Mouse (Mus musculus): Measurements from ENCODE around the gene Mmd. TPM values are rescaled to one million over a fixed set of nuclear protein-coding genes. Genes with fewer than 3 reads are reported as not detected.

The Mmd gene
- polyA plus RNA-seq, 1 experiment = 29.4 TPM

- TF ChIP-seq CTCF (IDR thresholded peaks at IDR 0.05; ENCODE audit: insufficient read depth, low read length) = no peak
- no peak for TF ChIP-seq POLR2A (IDR thresholded peaks at IDR 0.05; ENCODE audit: borderline replicate concordance, extremely low read depth, low read depth, low read length)
- no peak for DNase-seq
- no peak overlapping the region for H3K4me3 ChIP-seq (replicated peaks; ENCODE audit: extremely low read depth, low read depth, low read length)
- peaks cover 11% of the 10 kb centered on the region for H3K4me1 ChIP-seq (ENCODE audit: control insufficient read depth, insufficient read depth, low read length)
- 81% methylated on average over 4 of the region's 4 CpGs for WGBS
These were observed 2.6 kb upstream of the Mmd start for GRCm38 (mm10) chr11:90246676-90247075.

- peaks cover 14% of the 10 kb centered on the region for H3K4me1 ChIP-seq (ENCODE audit: control insufficient read depth, insufficient read depth, low read length)
- 47% methylated on average over 4 of the region's 4 CpGs for WGBS
These were observed 1.5 kb upstream of the Mmd start for GRCm38 (mm10) chr11:90247793-90248192.

GRCm38 (mm10) chr11:90249701-90250141, 465 bp downstream of the Mmd start:
- WGBS = 1% methylated on average over 22 of the region's 22 CpGs
- H3K4me3 ChIP-seq (replicated peaks; ENCODE audit: extremely low read depth, low read depth, low read length) = peak overlapping the region; percentile 66
- no peak for DNase-seq
- TF ChIP-seq POLR2A (IDR thresholded peaks at IDR 0.05; ENCODE audit: borderline replicate concordance, extremely low read depth, low read depth, low read length) = no peak
- peaks cover 16% of the 10 kb centered on the region for H3K4me1 ChIP-seq (ENCODE audit: control insufficient read depth, insufficient read depth, low read length)

More at GRCm38 (mm10) chr11:90247793-90248192, 1.5 kb upstream of the Mmd start:
- no peak for DNase-seq
- TF ChIP-seq POLR2A (IDR thresholded peaks at IDR 0.05; ENCODE audit: borderline replicate concordance, extremely low read depth, low read depth, low read length) (no peak), CTCF (IDR thresholded peaks at IDR 0.05; ENCODE audit: insufficient read depth, low read length) (no peak)
- H3K4me3 ChIP-seq (replicated peaks; ENCODE audit: extremely low read depth, low read depth, low read length) = no peak overlapping the region

GRCm38 (mm10) chr11:90250189-90250588, 933 bp downstream of the Mmd start:
- Histone ChIP-seq H3K4me1 (ENCODE audit: control insufficient read depth, insufficient read depth, low read length) (peaks cover 16% of the 10 kb centered on the region), H3K4me3 (replicated peaks; ENCODE audit: extremely low read depth, low read depth, low read length) (peak overlapping the region; percentile 66)
- whole genome bisulfite sequencing = 3% methylated on average over 9 of the region's 9 CpGs
- peak; percentile 36 for DNase-seq
- no peak for TF ChIP-seq CTCF (IDR thresholded peaks at IDR 0.05; ENCODE audit: insufficient read depth, low read length)
- no peak for TF ChIP-seq POLR2A (IDR thresholded peaks at IDR 0.05; ENCODE audit: borderline replicate concordance, extremely low read depth, low read depth, low read length)

- peaks cover 16% of the 10 kb centered on the region for H3K4me1 ChIP-seq (ENCODE audit: control insufficient read depth, insufficient read depth, low read length)
- no peak for DNase-seq
- WGBS = 21% methylated on average over 7 of the region's 7 CpGs
- H3K4me3 ChIP-seq (replicated peaks; ENCODE audit: extremely low read depth, low read depth, low read length) = peak overlapping the region; percentile 7
- TF ChIP-seq CTCF (IDR thresholded peaks at IDR 0.05; ENCODE audit: insufficient read depth, low read length) = no peak
These were observed 1.5 kb downstream of the Mmd start for GRCm38 (mm10) chr11:90250730-90251129.

- H3K4me3 ChIP-seq (replicated peaks; ENCODE audit: extremely low read depth, low read depth, low read length) = no peak overlapping the region
These were observed 2.7 kb downstream of the Mmd start for GRCm38 (mm10) chr11:90251923-90252322.

GRCm38 (mm10) chr11:90252366-90252765, 3.1 kb downstream of the Mmd start:
- TF ChIP-seq CTCF (IDR thresholded peaks at IDR 0.05; ENCODE audit: insufficient read depth, low read length) (no peak), POLR2A (IDR thresholded peaks at IDR 0.05; ENCODE audit: borderline replicate concordance, extremely low read depth, low read depth, low read length) (no peak)
- no peak for DNase-seq
- Histone ChIP-seq H3K4me1 (ENCODE audit: control insufficient read depth, insufficient read depth, low read length) (peaks cover 16% of the 10 kb centered on the region), H3K4me3 (replicated peaks; ENCODE audit: extremely low read depth, low read depth, low read length) (no peak overlapping the region)
- 44% methylated on average over 8 of the region's 8 CpGs for WGBS

More at GRCm38 (mm10) chr11:90251923-90252322, 2.7 kb downstream of the Mmd start:
- TF ChIP-seq CTCF (IDR thresholded peaks at IDR 0.05; ENCODE audit: insufficient read depth, low read length) (no peak), POLR2A (IDR thresholded peaks at IDR 0.05; ENCODE audit: borderline replicate concordance, extremely low read depth, low read depth, low read length) (no peak)
- DNase-seq = no peak
- H3K4me1 ChIP-seq (ENCODE audit: control insufficient read depth, insufficient read depth, low read length) = peaks cover 16% of the 10 kb centered on the region
- 28% methylated on average over 2 of the region's 2 CpGs for WGBS

- no peak for DNase-seq
- TF ChIP-seq POLR2A (IDR thresholded peaks at IDR 0.05; ENCODE audit: borderline replicate concordance, extremely low read depth, low read depth, low read length) = no peak
- no peak for TF ChIP-seq CTCF (IDR thresholded peaks at IDR 0.05; ENCODE audit: insufficient read depth, low read length)
- Histone ChIP-seq H3K4me3 (replicated peaks; ENCODE audit: extremely low read depth, low read depth, low read length) (no peak overlapping the region), H3K4me1 (ENCODE audit: control insufficient read depth, insufficient read depth, low read length) (peaks cover 16% of the 10 kb centered on the region)
- 97% methylated on average over 3 of the region's 3 CpGs for WGBS
These were observed 5.3 kb downstream of the Mmd start for GRCm38 (mm10) chr11:90254536-90254935.

- Histone ChIP-seq H3K4me3 (replicated peaks; ENCODE audit: extremely low read depth, low read depth, low read length) (no peak overlapping the region), H3K4me1 (ENCODE audit: control insufficient read depth, insufficient read depth, low read length) (peaks cover 17% of the 10 kb centered on the region)
- TF ChIP-seq CTCF (IDR thresholded peaks at IDR 0.05; ENCODE audit: insufficient read depth, low read length) (no peak), POLR2A (IDR thresholded peaks at IDR 0.05; ENCODE audit: borderline replicate concordance, extremely low read depth, low read depth, low read length) (no peak)
- WGBS = 56% methylated on average over 6 of the region's 6 CpGs
- DNase-seq = no peak
These were observed 6.4 kb downstream of the Mmd start for GRCm38 (mm10) chr11:90255687-90256086.

- no peak overlapping the region for H3K4me3 ChIP-seq (replicated peaks; ENCODE audit: extremely low read depth, low read depth, low read length)
- H3K4me1 ChIP-seq (ENCODE audit: control insufficient read depth, insufficient read depth, low read length) = peaks cover 9% of the 10 kb centered on the region
- no peak for TF ChIP-seq POLR2A (IDR thresholded peaks at IDR 0.05; ENCODE audit: borderline replicate concordance, extremely low read depth, low read depth, low read length)
- TF ChIP-seq CTCF (IDR thresholded peaks at IDR 0.05; ENCODE audit: insufficient read depth, low read length) = no peak
- no peak for DNase-seq
- 54% methylated on average over 16 of the region's 16 CpGs for WGBS
These were observed 7.7 kb downstream of the Mmd start for GRCm38 (mm10) chr11:90256833-90257525.

Data from lung, adult 2 months (tissue).